Mouse (Mus musculus) heart, embryonic 10.5 days (tissue): ENCODE data around the gene Gm10188. TPM values are rescaled to one million over a fixed set of nuclear protein-coding genes. Genes with fewer than 3 reads are reported as not detected.

Experiments used
- DNase-seq: peaks from one replicate; pipeline ENCODE4 v3.0.0-alpha.2; 2017; ENCODE audit warnings: low spot score
- H3K27ac ChIP-seq: fragments of 300-500 bp; sonication (generic); 2 replicates; pipeline ENCODE4 v1.5.1; 2016; ENCODE audit warnings: mild to moderate bottlenecking
- H3K27me3 ChIP-seq: fragments of 300-500 bp; sonication (generic); 2 replicates; pipeline ENCODE4 v1.6.1; 2016; ENCODE audit warnings: mild to moderate bottlenecking; ENCODE audit not compliant: poor library complexity, insufficient read depth, severe bottlenecking
- H3K36me3 ChIP-seq: fragments of 300-500 bp; sonication (generic); 2 replicates; pipeline ENCODE4 v1.6.1; 2016; ENCODE audit warnings: mild to moderate bottlenecking, moderate library complexity
- H3K4me1 ChIP-seq: fragments of 300-500 bp; sonication (generic); 2 replicates; pipeline ENCODE4 v1.6.1; 2016; ENCODE audit warnings: mild to moderate bottlenecking
- H3K4me3 ChIP-seq: fragments of 300-500 bp; sonication (generic); 2 replicates; pipeline ENCODE4 v1.5.1; 2016; ENCODE audit warnings: mild to moderate bottlenecking, moderate library complexity
- H3K9me3 ChIP-seq: fragments of 300-500 bp; sonication (generic); 2 replicates; pipeline ENCODE4 v1.6.1; 2016; ENCODE audit warnings: mild to moderate bottlenecking, moderate library complexity
- WGBS: fragments of 180-500 bp; shearing (Covaris S2); methylation state at CpG from one replicate; pipeline ENCODE4 v1.1.7; 2016; 5-methylcytosine and 5-hydroxymethylcytosine counted together
- polyA plus RNA-seq: library from polyadenylated mRNA; unstranded; fragments of >200 nt; fragmentation: Nextera tagmentation; extraction: Ambion mirVana; gene quantifications from 2 replicates; pipeline ENCODE4 v1.2.1, GENCODE M21; 2016

Gm10188 gene
- polyA plus RNA-seq, 1 experiment from 2014 or later, result not detected

- H3K27me3 ChIP-seq, result peaks cover 45% of the 10 kb centered on the region
- WGBS, result 38% methylated on average over 6 of the region's 6 CpGs
- no peak overlapping the region for H3K27ac ChIP-seq
Measured at GRCm38 (mm10) chr1:132213076-132213475, 16.5 kb downstream of the Gm10188 start.

GRCm38 (mm10) chr1:132212218-132212617 is 17.3 kb downstream of the Gm10188 start:
- H3K4me3 ChIP-seq, result peak overlapping the region; percentile 49
- H3K27me3 ChIP-seq, result peaks cover 45% of the 10 kb centered on the region
- no peak for DNase-seq
- 4% methylated on average over 20 of the region's 20 CpGs for WGBS
- peaks cover 42% of the 10 kb centered on the region for H3K4me1 ChIP-seq
- no peaks in the 10 kb centered on the region for H3K9me3 ChIP-seq
- H3K27ac ChIP-seq, result peak overlapping the region; percentile 25; the same call in 1 of the 2 replicates
- no peaks in the 10 kb centered on the region for H3K36me3 ChIP-seq

More at GRCm38 (mm10) chr1:132213076-132213475, 16.5 kb downstream of the Gm10188 start:
- Histone ChIP-seq H3K36me3 (no peaks in the 10 kb centered on the region), H3K4me3 (no peak overlapping the region), H3K9me3 (no peaks in the 10 kb centered on the region), H3K4me1 (peaks cover 34% of the 10 kb centered on the region)
- DNase-seq, result no peak

GRCm38 (mm10) chr1:132211672-132212071 is 17.9 kb downstream of the Gm10188 start:
- Histone ChIP-seq H3K4me1 (peaks cover 48% of the 10 kb centered on the region), H3K27ac (0 out of 2 replicates have a peak overlapping the region, but pooled peaks have one; percentile 25), H3K9me3 (no peaks in the 10 kb centered on the region), H3K36me3 (no peaks in the 10 kb centered on the region), H3K4me3 (peak overlapping the region; percentile 49), H3K27me3 (peaks cover 40% of the 10 kb centered on the region)
- 30% methylated on average over 12 of the region's 12 CpGs for WGBS
- no peak for DNase-seq

GRCm38 (mm10) chr1:132210922-132211321 is 18.6 kb downstream of the Gm10188 start:
- DNase-seq, result no peak
- no peaks in the 10 kb centered on the region for H3K9me3 ChIP-seq
- H3K27me3 ChIP-seq, result peaks cover 34% of the 10 kb centered on the region
- H3K27ac ChIP-seq, result no peak overlapping the region
- peaks cover 55% of the 10 kb centered on the region for H3K4me1 ChIP-seq
- H3K4me3 ChIP-seq, result no peak overlapping the region
- whole genome bisulfite sequencing, result 12% methylated on average over 7 of the region's 7 CpGs
- no peaks in the 10 kb centered on the region for H3K36me3 ChIP-seq

- WGBS, result 77% methylated on average over 10 of the region's 10 CpGs
- Histone ChIP-seq H3K4me1 (peaks cover 64% of the 10 kb centered on the region), H3K4me3 (no peak overlapping the region), H3K9me3 (no peaks in the 10 kb centered on the region), H3K27me3 (peaks cover 32% of the 10 kb centered on the region), H3K36me3 (no peaks in the 10 kb centered on the region), H3K27ac (no peak overlapping the region)
- no peak for DNase-seq
Measured at GRCm38 (mm10) chr1:132209400-132209799, 20.2 kb downstream of the Gm10188 start.

- H3K4me3 ChIP-seq, result no peak overlapping the region
- H3K27me3 ChIP-seq, result peaks cover 40% of the 10 kb centered on the region
- H3K36me3 ChIP-seq, result no peaks in the 10 kb centered on the region
- H3K27ac ChIP-seq, result no peak overlapping the region
- 7% methylated on average over 4 of the region's 4 CpGs for WGBS
- DNase-seq, result peak; percentile 87
- H3K4me1 ChIP-seq, result peaks cover 61% of the 10 kb centered on the region
- no peaks in the 10 kb centered on the region for H3K9me3 ChIP-seq
Measured at GRCm38 (mm10) chr1:132208154-132208553, 21.4 kb downstream of the Gm10188 start.

GRCm38 (mm10) chr1:132206828-132207227 is 22.7 kb downstream of the Gm10188 start:
- peaks cover 49% of the 10 kb centered on the region for H3K4me1 ChIP-seq
- 61% methylated on average over 3 of the region's 3 CpGs for WGBS

GRCm38 (mm10) chr1:132205958-132206357 is 23.6 kb downstream of the Gm10188 start:
- Histone ChIP-seq H3K9me3 (no peaks in the 10 kb centered on the region), H3K27me3 (peaks cover 48% of the 10 kb centered on the region), H3K36me3 (no peaks in the 10 kb centered on the region), H3K4me1 (peaks cover 42% of the 10 kb centered on the region), H3K4me3 (no peak overlapping the region), H3K27ac (0 out of 2 replicates have a peak overlapping the region, but pooled peaks have one; percentile 7)
- no peak for DNase-seq
- 41% methylated on average over 5 of the region's 5 CpGs for WGBS

More at GRCm38 (mm10) chr1:132206828-132207227, 22.7 kb downstream of the Gm10188 start:
- DNase-seq, result no peak
- Histone ChIP-seq H3K27me3 (peaks cover 48% of the 10 kb centered on the region), H3K27ac (peak overlapping the region; percentile 17; the same call in 1 of the 2 replicates), H3K36me3 (no peaks in the 10 kb centered on the region), H3K9me3 (no peaks in the 10 kb centered on the region), H3K4me3 (no peak overlapping the region)

GRCm38 (mm10) chr1:132202771-132203170 is 26.8 kb downstream of the Gm10188 start:
- Histone ChIP-seq H3K4me3 (no peak overlapping the region), H3K9me3 (no peaks in the 10 kb centered on the region), H3K27me3 (peaks cover 63% of the 10 kb centered on the region), H3K36me3 (no peaks in the 10 kb centered on the region), H3K27ac (no peak overlapping the region), H3K4me1 (peaks cover 45% of the 10 kb centered on the region)
- DNase-seq, result no peak
- 89% methylated on average over 5 of the region's 5 CpGs for WGBS

- no peak for DNase-seq
- 62% methylated on average over 2 of the region's 2 CpGs for WGBS
- Histone ChIP-seq H3K4me1 (peaks cover 41% of the 10 kb centered on the region), H3K27me3 (peaks cover 71% of the 10 kb centered on the region), H3K4me3 (no peak overlapping the region), H3K36me3 (no peaks in the 10 kb centered on the region), H3K9me3 (no peaks in the 10 kb centered on the region), H3K27ac (no peak overlapping the region)
Measured at GRCm38 (mm10) chr1:132201936-132202335, 27.6 kb downstream of the Gm10188 start.

- H3K4me3 ChIP-seq, result no peak overlapping the region
- H3K27ac ChIP-seq, result no peak overlapping the region
- H3K36me3 ChIP-seq, result no peaks in the 10 kb centered on the region
- DNase-seq, result no peak
- 28% methylated on average over 4 of the region's 4 CpGs for WGBS
- H3K4me1 ChIP-seq, result peaks cover 37% of the 10 kb centered on the region
- H3K27me3 ChIP-seq, result peaks cover 76% of the 10 kb centered on the region
- no peaks in the 10 kb centered on the region for H3K9me3 ChIP-seq
Measured at GRCm38 (mm10) chr1:132201511-132201860, 28.1 kb downstream of the Gm10188 start.

- WGBS, result 18% methylated on average over 11 of the region's 11 CpGs
- Histone ChIP-seq H3K27me3 (peaks cover 81% of the 10 kb centered on the region), H3K9me3 (no peaks in the 10 kb centered on the region), H3K4me1 (peaks cover 37% of the 10 kb centered on the region), H3K4me3 (peak overlapping the region; percentile 33; the same call in 1 of the 2 replicates), H3K36me3 (no peaks in the 10 kb centered on the region), H3K27ac (no peak overlapping the region)
- no peak for DNase-seq
Measured at GRCm38 (mm10) chr1:132200562-132201510, 28.7 kb downstream of the Gm10188 start.

- H3K4me1 ChIP-seq, result peaks cover 37% of the 10 kb centered on the region
- H3K27ac ChIP-seq, result no peak overlapping the region
- 8% methylated on average over 12 of the region's 12 CpGs for WGBS
Measured at GRCm38 (mm10) chr1:132199934-132200333, 29.6 kb downstream of the Gm10188 start.

More at GRCm38 (mm10) chr1:132199934-132200333, 29.6 kb downstream of the Gm10188 start:
- no peak for DNase-seq
- H3K36me3 ChIP-seq, result no peaks in the 10 kb centered on the region
- H3K4me3 ChIP-seq, result peak overlapping the region; percentile 33
- peaks cover 88% of the 10 kb centered on the region for H3K27me3 ChIP-seq
- no peaks in the 10 kb centered on the region for H3K9me3 ChIP-seq
